Mouse (Mus musculus): ENCODE data around the gene Sh3gl3. TPM values are rescaled to one million over a fixed set of nuclear protein-coding genes. Genes with fewer than 3 reads are reported as not detected.

Sh3gl3 gene
- polyA plus RNA-seq (2017; shearing (Covaris generic)) = not detected

DNA sequence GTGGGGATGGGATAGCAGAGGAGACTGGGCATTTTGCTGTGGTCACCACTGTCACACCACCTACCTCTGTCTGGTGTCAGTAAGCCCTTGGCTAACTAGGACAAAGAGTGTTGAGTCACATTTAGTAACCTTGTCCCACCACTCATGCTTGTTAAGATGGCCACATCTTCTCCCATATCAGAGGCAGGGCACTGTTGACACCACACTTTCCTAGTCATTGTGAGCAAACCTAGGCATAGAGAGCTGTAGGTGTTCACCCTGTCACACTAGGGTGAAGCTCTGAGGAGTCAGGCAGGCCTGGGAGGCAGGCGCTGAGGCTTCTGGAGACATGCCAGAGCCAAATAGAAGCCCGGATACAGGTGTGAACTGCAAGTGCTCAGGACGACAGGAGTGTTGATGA, at the start of gene Sh3gl3:
TSS of gene Sh3gl3 (plus strand) at position 301 of the 400 bp plus-strand sequence.

DNA sequence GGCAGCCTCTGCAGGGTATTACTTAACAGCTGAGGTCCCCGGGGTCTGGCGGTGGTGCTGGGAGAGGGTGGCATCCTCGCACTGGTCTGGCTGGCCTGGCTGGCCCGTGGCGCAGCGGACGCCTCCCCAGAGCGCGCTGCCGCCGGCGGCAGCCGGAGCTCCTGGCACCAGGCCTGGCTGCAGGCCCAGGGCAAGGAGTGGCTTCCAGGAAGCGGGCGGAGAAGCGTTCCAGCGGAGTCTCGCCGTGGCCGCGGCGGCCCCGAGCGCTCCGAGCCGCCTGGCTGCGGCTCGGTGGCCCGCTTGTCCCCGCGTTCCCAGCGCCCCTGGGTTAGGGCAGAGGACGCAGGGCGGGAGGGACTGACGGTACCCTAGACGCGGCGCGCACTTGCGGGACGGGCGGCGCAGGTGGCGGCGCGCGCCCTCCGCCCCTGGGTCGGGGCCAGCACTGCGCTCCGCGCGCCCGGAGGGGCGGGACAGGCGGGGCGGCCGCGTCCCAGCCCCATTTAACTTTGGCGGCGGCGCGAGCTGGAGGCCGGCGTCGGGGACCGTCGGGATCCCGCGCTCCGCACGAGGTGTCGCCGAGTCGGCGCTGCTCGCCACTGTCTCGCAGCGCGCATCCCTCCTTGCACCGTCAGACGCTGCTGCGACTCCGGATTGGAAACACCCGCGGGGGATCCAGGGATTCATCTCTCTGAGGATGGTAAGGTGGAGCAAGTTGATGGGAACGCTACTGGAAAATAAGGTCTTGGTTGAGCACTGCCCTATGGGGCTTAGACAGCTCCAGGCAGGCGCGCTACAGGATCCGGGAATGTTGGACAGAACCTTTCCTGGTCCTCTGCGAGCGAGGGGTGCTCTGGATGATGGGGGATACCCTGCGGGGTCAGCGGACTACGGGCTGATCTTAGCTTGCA, 161.8 kb downstream of the Sh3gl3 start, which contains the start of gene Adamtsl3:
TSS of gene Adamtsl3 (plus strand) at position 484 of the 911 bp plus-strand sequence.

Other genes with a start within 250 kb of the Sh3gl3 start
- 11.1 TPM for gene Hdgfl3, start 239.4 kb upstream of the Sh3gl3 start, polyA plus RNA-seq (2017; shearing (Covaris generic))
- gene Bnc1, start 181.5 kb upstream of the Sh3gl3 start, polyA plus RNA-seq (2017; shearing (Covaris generic)) = not detected
- not detected for gene Adamtsl3, start 161.9 kb downstream of the Sh3gl3 start, polyA plus RNA-seq (2017; shearing (Covaris generic))

All from naive thymus-derived CD4-positive, alpha-beta T cell, adult 5 months (primary cell).